Mouse (Mus musculus) intestine, embryonic 15.5 days (tissue): ENCODE measurements around the gene Cldn34c3. TPM values are rescaled to one million over a fixed set of nuclear protein-coding genes. Genes with fewer than 3 reads are reported as not detected.
"Not testable (repeated sequence)": the region's sequence is repeated elsewhere in the genome, so short reads cannot be mapped to it uniquely, and the experiment has no call there.

Source experiments
- ATAC-seq: fragments of 200-750 bp; cut with Nextera tagmentation; 2 replicates; pipeline ENCODE4 v1.8.0; 2017; ENCODE audit warnings: moderate TSS enrichment, moderate library complexity
- H3K27ac ChIP-seq: fragments of 300-500 bp; sonication (generic); 2 replicates; pipeline ENCODE4 v1.5.1; 2015; ENCODE audit warnings: mild to moderate bottlenecking, inconsistent platforms
- H3K27me3 ChIP-seq: fragments of 300-500 bp; sonication (generic); replicated peaks from 2 replicates; pipeline ENCODE4 v1.6.1; 2015; ENCODE audit warnings: inconsistent platforms
- H3K36me3 ChIP-seq: fragments of 300-500 bp; sonication (generic); 2 replicates; pipeline ENCODE4 v1.6.1; 2015; ENCODE audit warnings: inconsistent platforms
- H3K4me1 ChIP-seq: fragments of 300-500 bp; sonication (generic); replicated peaks from 2 replicates; pipeline ENCODE4 v1.6.1; 2015; ENCODE audit warnings: inconsistent platforms
- H3K4me2 ChIP-seq: fragments of 300-500 bp; sonication (generic); replicated peaks from 2 replicates; pipeline ENCODE4 v1.6.1; 2015; ENCODE audit warnings: mild to moderate bottlenecking, inconsistent platforms
- H3K4me3 ChIP-seq: fragments of 300-500 bp; sonication (generic); replicated peaks from 2 replicates; pipeline ENCODE4 v1.5.1; 2015; ENCODE audit warnings: inconsistent platforms
- H3K9ac ChIP-seq: fragments of 300-500 bp; sonication (generic); 2 replicates; pipeline ENCODE4 v1.6.1; 2015; ENCODE audit warnings: inconsistent platforms
- H3K9me3 ChIP-seq: fragments of 300-500 bp; sonication (generic); 2 replicates; pipeline ENCODE4 v1.6.1; 2016; ENCODE audit warnings: inconsistent platforms
- polyA plus RNA-seq: library from polyadenylated mRNA; unstranded; fragments of >200 nt; fragmentation: Nextera tagmentation; extraction: Ambion mirVana; gene quantifications from 2 replicates; pipeline ENCODE4 v1.2.1, GENCODE M21; 2015

Cldn34c3 gene
- polyA plus RNA-seq, result not detected in 2 replicates

- H3K9ac ChIP-seq, H3K9me3 ChIP-seq, H3K4me3 ChIP-seq, H3K4me1 ChIP-seq, H3K36me3 ChIP-seq, H3K27me3 ChIP-seq, H3K27ac ChIP-seq, H3K4me2 ChIP-seq, ATAC-seq: not testable (repeated sequence)
These were observed at the start of gene Cldn34c3 for GRCm38 (mm10) chrX:123793365-123793764. Gene Cldn34c3 (plus strand): TSS chrX:123793665.

Other genes with a start within 250 kb of the Cldn34c3 start
- gene Cldn34c2, start 212.0 kb upstream of the Cldn34c3 start, polyA plus RNA-seq, result not detected in 2 replicates
- gene Gm17467, start 88.9 kb upstream of the Cldn34c3 start, polyA plus RNA-seq, result not detected in 2 replicates